Mouse (Mus musculus): ENCODE measurements around the gene Pxylp1. TPM values are rescaled to one million over a fixed set of nuclear protein-coding genes. Genes with fewer than 3 reads are reported as not detected.

The Pxylp1 gene
- polyA plus RNA-seq, 1 experiment from 2014 or later, result 33.5 TPM

DNA sequence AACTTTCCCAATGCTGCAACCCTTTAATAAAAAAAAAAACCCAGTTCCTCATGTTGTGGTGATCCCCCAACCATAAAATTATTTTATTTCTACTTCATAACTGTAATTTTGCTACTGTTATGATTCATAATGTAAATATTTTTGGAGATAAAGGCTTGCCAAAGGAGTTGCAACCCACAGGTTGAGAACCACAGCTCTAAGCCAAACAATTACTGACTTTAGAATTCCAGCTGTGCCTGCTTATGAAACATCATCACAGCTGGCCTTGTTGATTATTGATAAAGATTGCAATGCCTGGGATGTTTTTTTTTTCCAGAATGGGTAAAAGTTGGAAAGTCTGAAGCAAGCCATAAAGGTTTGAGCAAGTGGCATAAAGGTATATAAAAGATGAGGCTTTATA lies 6.5 kb upstream of the Pxylp1 start:
- ATAC-seq (ENCODE audit: insufficient read depth, low FRiP score, low TSS enrichment), result no peak

DNA sequence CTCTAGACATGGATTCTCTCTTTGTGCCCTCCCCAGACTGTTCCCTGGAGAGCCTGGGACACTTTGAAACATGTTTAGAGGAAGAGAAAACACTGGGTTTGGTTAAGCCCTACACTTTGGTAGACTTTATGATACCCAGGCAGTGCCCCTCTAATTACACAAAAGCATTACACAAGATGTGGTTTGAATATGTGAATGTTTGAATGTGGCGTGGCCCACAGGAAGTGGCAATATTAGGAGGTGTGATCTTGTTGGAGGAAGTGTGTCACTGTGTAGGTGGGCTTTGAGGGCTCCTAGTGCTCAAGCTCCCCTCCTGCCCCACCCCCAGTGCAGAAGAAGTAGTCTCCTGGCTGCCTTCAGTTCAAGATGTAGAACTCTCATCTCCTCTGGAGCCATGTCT lies 4.2 kb upstream of the Pxylp1 start:
- no peak overlapping the region for H3K9ac ChIP-seq (ENCODE audit: low read length)
- no peak overlapping the region for H3K4me3 ChIP-seq (ENCODE audit: low read depth, low read length)
- H3K4me1 ChIP-seq (ENCODE audit: control insufficient read depth, insufficient read depth, low read length), result 0 out of 2 replicates have a peak, but pooled peaks cover 5% of the 10 kb centered on the region
- no peak overlapping the region for H3K27ac ChIP-seq (ENCODE audit: low read depth, low read length)
- no peaks in the 10 kb centered on the region for H3K36me3 ChIP-seq (ENCODE audit: control insufficient read depth, insufficient read depth, low read length)
- no peaks in the 10 kb centered on the region for H3K27me3 ChIP-seq (ENCODE audit: control insufficient read depth, insufficient read depth, low read length)
- no peaks in the 10 kb centered on the region for H3K9me3 ChIP-seq (ENCODE audit: control insufficient read depth, low read length)
- no peak overlapping the region for H3K4me2 ChIP-seq (ENCODE audit: low read depth)
- DNase-seq (ENCODE audit: low spot score) (no peak), ATAC-seq (ENCODE audit: insufficient read depth, low FRiP score, low TSS enrichment) (no peak)
- 94% methylated on average over 1 of the region's 1 CpGs for WGBS

More for the DNA sequence above, 6.5 kb upstream of the Pxylp1 start:
- no peak for DNase-seq (ENCODE audit: low spot score)
- H3K27me3 ChIP-seq (ENCODE audit: control insufficient read depth, insufficient read depth, low read length), result no peaks in the 10 kb centered on the region
- no peak overlapping the region for H3K4me2 ChIP-seq (ENCODE audit: low read depth)
- H3K9me3 ChIP-seq (ENCODE audit: control insufficient read depth, low read length), result no peaks in the 10 kb centered on the region
- H3K4me3 ChIP-seq (ENCODE audit: low read depth, low read length), result no peak overlapping the region
- H3K36me3 ChIP-seq (ENCODE audit: control insufficient read depth, insufficient read depth, low read length), result no peaks in the 10 kb centered on the region
- H3K27ac ChIP-seq (ENCODE audit: low read depth, low read length), result no peak overlapping the region
- no peak overlapping the region for H3K9ac ChIP-seq (ENCODE audit: low read length)
- no peaks in the 10 kb centered on the region for H3K4me1 ChIP-seq (ENCODE audit: control insufficient read depth, insufficient read depth, low read length)

GRCm38 (mm10) chr9:96893582-96893981 lies 1.1 kb upstream of the Pxylp1 start:
- ATAC-seq (ENCODE audit: insufficient read depth, low FRiP score, low TSS enrichment) (no peak), DNase-seq (ENCODE audit: low spot score) (no peak)
- Histone ChIP-seq H3K4me3 (ENCODE audit: low read depth, low read length) (no peak overlapping the region), H3K27me3 (ENCODE audit: control insufficient read depth, insufficient read depth, low read length) (no peaks in the 10 kb centered on the region), H3K9me3 (ENCODE audit: control insufficient read depth, low read length) (no peaks in the 10 kb centered on the region), H3K27ac (ENCODE audit: low read depth, low read length) (no peak overlapping the region), H3K36me3 (ENCODE audit: control insufficient read depth, insufficient read depth, low read length) (no peaks in the 10 kb centered on the region), H3K4me2 (ENCODE audit: low read depth) (no peak overlapping the region), H3K9ac (ENCODE audit: low read length) (no peak overlapping the region), H3K4me1 (ENCODE audit: control insufficient read depth, insufficient read depth, low read length) (peaks cover 9% of the 10 kb centered on the region)
- 39% methylated on average over 5 of the region's 5 CpGs for WGBS

DNA sequence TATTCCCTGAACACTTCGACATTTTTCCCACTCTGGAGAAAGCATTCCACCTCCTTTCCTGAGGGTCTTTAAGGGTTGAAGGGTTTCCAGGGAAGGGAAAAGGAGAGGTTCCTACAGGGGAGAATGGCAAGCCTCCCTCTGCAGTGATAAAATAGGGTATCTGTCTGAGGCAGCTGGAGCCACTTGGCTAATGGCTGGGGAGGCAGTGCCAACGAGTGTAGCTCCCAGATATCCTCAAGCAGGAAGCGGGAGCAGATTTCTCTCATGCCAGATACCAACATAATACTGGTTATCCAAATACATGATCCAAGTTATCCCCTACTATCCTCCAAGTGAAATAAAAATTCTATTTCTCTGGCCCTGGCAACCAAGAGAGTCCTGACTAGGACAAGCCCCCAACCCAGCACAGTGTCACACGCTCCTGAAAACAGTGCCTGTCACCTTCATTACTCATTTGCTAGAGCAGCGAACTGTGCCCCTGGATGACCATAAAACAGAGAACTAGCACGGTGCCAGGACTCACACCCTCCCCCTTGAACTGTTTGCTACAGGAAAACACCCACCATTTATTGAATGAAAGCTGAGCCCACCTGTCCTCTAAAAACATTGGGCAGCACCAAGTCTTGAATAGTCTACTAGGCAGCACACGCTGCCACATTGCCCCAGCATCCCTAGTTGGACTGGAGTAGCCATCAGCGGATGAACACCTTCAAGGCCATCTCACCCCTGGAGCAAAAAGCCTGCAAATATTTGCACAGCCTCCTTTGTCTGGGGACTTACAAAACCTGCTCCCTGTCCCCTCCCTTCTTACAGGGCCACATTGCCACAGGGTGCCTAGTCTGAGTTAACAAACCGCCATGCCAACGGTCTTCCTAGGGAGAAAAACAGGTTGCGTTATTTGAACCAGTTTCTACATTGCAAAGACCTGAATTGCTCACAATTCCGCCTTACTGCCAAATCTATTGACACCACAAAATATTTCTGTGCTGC lies 833 bp downstream of the Pxylp1 start:
- DNase-seq (ENCODE audit: low spot score), result no peak
- Histone ChIP-seq H3K4me3 (ENCODE audit: low read depth, low read length) (no peak overlapping the region), H3K27me3 (ENCODE audit: control insufficient read depth, insufficient read depth, low read length) (no peaks in the 10 kb centered on the region), H3K9ac (ENCODE audit: low read length) (no peak overlapping the region), H3K36me3 (ENCODE audit: control insufficient read depth, insufficient read depth, low read length) (no peaks in the 10 kb centered on the region), H3K9me3 (ENCODE audit: control insufficient read depth, low read length) (no peaks in the 10 kb centered on the region), H3K4me2 (ENCODE audit: low read depth) (no peak overlapping the region), H3K4me1 (ENCODE audit: control insufficient read depth, insufficient read depth, low read length) (peaks cover 17% of the 10 kb centered on the region), H3K27ac (ENCODE audit: low read depth, low read length) (peak overlapping the region; percentile 35; the same call in 1 of the 2 replicates)
- ATAC-seq (ENCODE audit: insufficient read depth, low FRiP score, low TSS enrichment), result no peak
- WGBS, result 59% methylated on average over 12 of the region's 12 CpGs

GRCm38 (mm10) chr9:96890756-96891155 lies 1.7 kb downstream of the Pxylp1 start:
- Histone ChIP-seq H3K27ac (ENCODE audit: low read depth, low read length) (no peak overlapping the region), H3K9ac (ENCODE audit: low read length) (no peak overlapping the region), H3K36me3 (ENCODE audit: control insufficient read depth, insufficient read depth, low read length) (no peaks in the 10 kb centered on the region), H3K27me3 (ENCODE audit: control insufficient read depth, insufficient read depth, low read length) (no peaks in the 10 kb centered on the region), H3K9me3 (ENCODE audit: control insufficient read depth, low read length) (no peaks in the 10 kb centered on the region), H3K4me3 (ENCODE audit: low read depth, low read length) (no peak overlapping the region), H3K4me2 (ENCODE audit: low read depth) (no peak overlapping the region), H3K4me1 (ENCODE audit: control insufficient read depth, insufficient read depth, low read length) (peaks cover 17% of the 10 kb centered on the region)
- WGBS, result 91% methylated on average over 6 of the region's 6 CpGs
- DNase-seq (ENCODE audit: low spot score) (no peak), ATAC-seq (ENCODE audit: insufficient read depth, low FRiP score, low TSS enrichment) (no peak)

- Histone ChIP-seq H3K9me3 (ENCODE audit: control insufficient read depth, low read length) (no peaks in the 10 kb centered on the region), H3K4me3 (ENCODE audit: low read depth, low read length) (no peak overlapping the region), H3K27ac (ENCODE audit: low read depth, low read length) (no peak overlapping the region), H3K4me2 (ENCODE audit: low read depth) (no peak overlapping the region), H3K27me3 (ENCODE audit: control insufficient read depth, insufficient read depth, low read length) (no peaks in the 10 kb centered on the region), H3K36me3 (ENCODE audit: control insufficient read depth, insufficient read depth, low read length) (no peaks in the 10 kb centered on the region), H3K4me1 (ENCODE audit: control insufficient read depth, insufficient read depth, low read length) (peaks cover 17% of the 10 kb centered on the region), H3K9ac (ENCODE audit: low read length) (no peak overlapping the region; the same call in 1 of the 2 replicates)
- ATAC-seq (ENCODE audit: insufficient read depth, low FRiP score, low TSS enrichment) (no peak), DNase-seq (ENCODE audit: low spot score) (no peak)
- WGBS, result 76% methylated on average over 6 of the region's 6 CpGs
Measured at GRCm38 (mm10) chr9:96890266-96890665, 2.2 kb downstream of the Pxylp1 start.

- DNase-seq (ENCODE audit: low spot score) (peak; percentile 92), ATAC-seq (ENCODE audit: insufficient read depth, low FRiP score, low TSS enrichment) (peak; percentile 80)
- Histone ChIP-seq H3K4me2 (ENCODE audit: low read depth) (peak overlapping the region; percentile 55), H3K4me1 (ENCODE audit: control insufficient read depth, insufficient read depth, low read length) (peaks cover 17% of the 10 kb centered on the region), H3K9ac (ENCODE audit: low read length) (peak overlapping the region; percentile 91), H3K27ac (ENCODE audit: low read depth, low read length) (peak overlapping the region; percentile 45; the same call in 1 of the 2 replicates), H3K27me3 (ENCODE audit: control insufficient read depth, insufficient read depth, low read length) (no peaks in the 10 kb centered on the region), H3K36me3 (ENCODE audit: control insufficient read depth, insufficient read depth, low read length) (no peaks in the 10 kb centered on the region), H3K9me3 (ENCODE audit: control insufficient read depth, low read length) (no peaks in the 10 kb centered on the region), H3K4me3 (ENCODE audit: low read depth, low read length) (peak overlapping the region; percentile 57)
- WGBS, result 1% methylated on average over 66 of the region's 66 CpGs
Measured at GRCm38 (mm10) chr9:96889345-96890021, 3.0 kb downstream of the Pxylp1 start.

DNA sequence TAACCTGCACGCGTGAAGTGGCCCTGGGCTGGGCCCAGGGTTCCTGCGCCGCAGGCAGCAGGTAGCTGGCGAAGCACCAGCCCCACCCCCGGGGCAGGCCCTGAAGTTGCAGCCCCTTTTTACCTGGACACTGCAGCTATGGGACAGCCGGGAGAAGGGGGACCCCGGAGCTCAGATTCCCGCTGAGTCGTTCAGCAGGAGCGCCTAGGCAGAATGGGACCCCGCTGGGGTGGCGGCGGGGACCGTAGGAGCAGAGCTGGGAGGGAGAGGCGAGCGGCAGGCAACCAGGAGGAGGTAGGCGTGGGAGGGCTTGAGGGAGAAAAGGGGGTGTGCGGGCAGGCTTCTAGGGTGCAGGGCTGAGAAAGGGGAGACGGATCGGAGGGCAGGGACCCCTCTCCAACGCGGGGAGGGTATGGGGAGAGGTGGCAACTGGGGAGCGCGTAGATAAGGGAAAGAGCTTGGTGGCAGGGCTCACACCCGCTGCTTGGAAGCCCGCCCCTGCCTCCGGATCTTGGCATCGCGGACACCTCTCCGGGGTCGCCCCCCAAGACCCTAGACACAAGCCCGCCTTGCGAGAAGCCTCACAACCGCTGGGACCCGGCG lies 3.6 kb downstream of the Pxylp1 start:
- H3K4me1 ChIP-seq (ENCODE audit: control insufficient read depth, insufficient read depth, low read length), result peaks cover 17% of the 10 kb centered on the region
- DNase-seq (ENCODE audit: low spot score), result peak; percentile 45

More for the DNA sequence above, 3.6 kb downstream of the Pxylp1 start:
- no peaks in the 10 kb centered on the region for H3K9me3 ChIP-seq (ENCODE audit: control insufficient read depth, low read length)
- peak; percentile 17 for ATAC-seq (ENCODE audit: insufficient read depth, low FRiP score, low TSS enrichment)
- H3K27me3 ChIP-seq (ENCODE audit: control insufficient read depth, insufficient read depth, low read length), result no peaks in the 10 kb centered on the region
- peak overlapping the region; percentile 57 for H3K4me3 ChIP-seq (ENCODE audit: low read depth, low read length)
- H3K36me3 ChIP-seq (ENCODE audit: control insufficient read depth, insufficient read depth, low read length), result no peaks in the 10 kb centered on the region
- peak overlapping the region; percentile 91 for H3K9ac ChIP-seq (ENCODE audit: low read length)
- peak overlapping the region; percentile 55 for H3K4me2 ChIP-seq (ENCODE audit: low read depth)
- no peak overlapping the region for H3K27ac ChIP-seq (ENCODE audit: low read depth, low read length)
- under 1% methylated on average over 37 of the region's 37 CpGs for WGBS
